Mouse (Mus musculus) inflammation-experienced regulatory T-cells, adult 6 months (primary cell): ENCODE data around the gene Sgo2b. TPM values are rescaled to one million over a fixed set of nuclear protein-coding genes. Genes with fewer than 3 reads are reported as not detected.
"Not testable (repeated sequence)": the region's sequence is repeated elsewhere in the genome, so short reads cannot be mapped to it uniquely, and the experiment has no call there.

ENCODE experiments used
- ATAC-seq: one replicate; pipeline ENCODE4 v1.8.0; 2017
- polyA plus RNA-seq, 3 experiments: library from polyadenylated mRNA; unstranded; fragments of 100-300 nt; shearing (Covaris generic); gene quantifications; one replicate each; pipeline ENCODE4 v1.2.1; 2017

Gene Sgo2b
- polyA plus RNA-seq: not detected

GRCm38 (mm10) chr8:63951626-63952377 lies at the start of gene Sgo2b:
Gene Sgo2b (minus strand): TSS chr8:63952248.
- ATAC-seq: no peak

DNA sequence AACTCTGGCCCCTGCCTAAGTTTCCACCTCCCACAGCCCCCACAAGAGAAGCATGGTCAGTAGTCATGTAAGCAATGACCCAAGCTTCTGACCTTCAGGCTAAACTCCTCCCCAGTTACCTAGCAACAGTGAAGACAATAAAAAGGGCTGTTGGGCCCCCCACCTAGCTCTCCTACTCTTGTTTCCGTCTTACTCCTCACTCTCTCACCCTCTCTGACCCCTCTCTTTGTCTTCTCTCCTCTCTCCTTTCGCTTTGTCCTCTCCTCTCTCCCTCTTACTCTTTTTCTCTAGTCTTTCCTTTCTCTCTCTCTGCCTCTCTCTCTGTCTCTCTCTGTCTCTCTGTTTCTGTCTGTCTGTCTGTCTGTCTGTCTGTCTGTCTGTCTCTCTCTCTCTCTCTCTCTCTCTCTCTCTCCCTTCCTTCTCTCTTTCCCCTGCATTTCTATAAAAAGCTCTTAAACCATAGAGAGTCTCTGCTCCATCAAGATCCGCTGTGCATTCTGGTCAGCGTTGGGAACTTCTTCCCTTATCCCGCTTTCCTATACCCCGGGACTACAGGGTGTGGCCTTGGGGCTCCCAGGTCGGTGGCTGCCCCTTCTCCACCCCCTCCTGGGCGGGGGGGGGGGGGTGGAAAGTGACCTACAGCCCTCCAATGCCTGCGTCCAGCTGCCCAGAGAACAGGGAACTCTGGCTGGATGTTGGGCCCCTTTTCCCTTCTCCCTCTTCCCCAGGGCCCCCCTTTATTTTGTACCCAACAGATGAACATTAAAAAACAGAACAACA lies 18.8 kb upstream of the Sgo2b start:
- ATAC-seq: not testable (repeated sequence)

DNA sequence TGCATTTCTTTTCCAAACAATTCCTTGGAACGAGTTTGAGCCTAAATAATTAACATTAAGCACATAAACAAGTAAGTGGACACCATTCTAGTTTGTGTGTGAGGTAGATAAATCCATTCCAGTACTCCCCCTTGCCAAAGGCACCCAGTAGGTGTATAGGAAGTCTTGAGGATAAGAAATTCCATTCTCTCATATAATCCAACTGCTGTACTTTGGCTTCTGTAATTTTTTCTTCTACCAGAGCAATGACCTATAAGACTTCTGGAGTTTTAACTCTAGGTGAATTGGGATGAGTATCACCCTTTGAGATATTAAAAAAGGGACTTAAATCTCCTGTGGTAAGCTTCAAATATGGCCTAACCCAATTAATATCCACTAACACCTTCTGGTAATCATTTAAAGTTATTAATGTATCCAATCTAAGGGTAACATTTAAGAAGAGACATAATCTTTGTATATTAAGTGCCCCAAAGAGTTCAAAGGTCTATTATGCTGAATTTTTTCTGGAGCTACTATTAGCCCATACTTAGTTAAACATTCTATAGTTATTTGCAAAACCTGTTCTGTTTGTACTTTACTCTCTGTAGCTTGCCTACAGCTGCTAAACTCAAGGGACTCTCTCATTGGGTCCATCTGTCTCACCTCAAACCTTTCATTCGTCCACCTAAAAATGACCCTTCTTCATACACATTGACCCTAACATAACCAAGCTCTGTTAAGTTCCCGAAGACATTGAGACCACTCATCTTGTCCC lies 9.2 kb upstream of the Sgo2b start:
- no peak for ATAC-seq

GRCm38 (mm10) chr8:63953802-63954201 lies 1.8 kb upstream of the Sgo2b start:
- ATAC-seq: not testable (repeated sequence)

GRCm38 (mm10) chr8:63933171-63933570 lies 18.9 kb downstream of the Sgo2b start:
- no peak for ATAC-seq

DNA sequence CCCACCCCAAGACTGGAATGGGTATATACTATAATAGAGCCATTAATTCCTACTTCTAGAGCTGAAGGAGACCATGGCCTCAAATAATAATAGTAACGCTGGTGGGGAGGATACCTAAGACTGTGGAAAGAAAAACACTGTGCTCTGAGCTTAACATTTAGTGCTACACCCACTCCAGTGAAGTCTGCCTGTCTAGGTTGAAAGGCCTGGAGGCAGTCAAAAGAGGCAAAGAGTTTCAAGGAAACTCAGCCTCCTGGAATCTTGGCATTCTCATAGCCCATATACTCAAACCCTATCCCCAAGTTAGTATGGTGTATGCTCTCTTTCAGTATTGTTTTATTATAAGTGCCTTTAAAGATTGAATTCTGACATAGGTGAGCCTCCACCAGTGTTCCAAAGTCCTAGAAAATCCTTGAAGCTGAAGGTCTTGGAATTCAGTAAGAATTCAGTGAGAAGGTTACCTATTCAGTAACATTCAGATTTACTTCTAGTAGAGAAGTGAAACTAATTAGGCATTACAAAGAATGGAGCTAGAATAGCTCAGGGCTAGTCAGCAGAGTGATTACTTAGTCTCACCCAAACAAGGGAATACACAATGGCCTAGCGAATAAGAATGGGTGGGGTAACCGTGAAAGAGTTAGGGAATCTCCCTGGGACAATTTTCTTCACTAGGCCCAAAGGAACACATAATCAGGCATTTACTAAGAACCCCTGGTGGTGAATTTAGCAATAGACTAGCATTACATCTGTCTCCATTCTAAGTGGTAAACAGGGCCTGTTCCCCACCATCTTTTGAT lies 22.5 kb downstream of the Sgo2b start:
- no peak for ATAC-seq

GRCm38 (mm10) chr8:63921257-63921960 lies 30.6 kb downstream of the Sgo2b start:
- no peak for ATAC-seq

- no peak for ATAC-seq
These were observed 57.0 kb downstream of the Sgo2b start for GRCm38 (mm10) chr8:63895096-63895495.

- no peak for ATAC-seq
These were observed 73.7 kb downstream of the Sgo2b start for GRCm38 (mm10) chr8:63878353-63878752.

DNA sequence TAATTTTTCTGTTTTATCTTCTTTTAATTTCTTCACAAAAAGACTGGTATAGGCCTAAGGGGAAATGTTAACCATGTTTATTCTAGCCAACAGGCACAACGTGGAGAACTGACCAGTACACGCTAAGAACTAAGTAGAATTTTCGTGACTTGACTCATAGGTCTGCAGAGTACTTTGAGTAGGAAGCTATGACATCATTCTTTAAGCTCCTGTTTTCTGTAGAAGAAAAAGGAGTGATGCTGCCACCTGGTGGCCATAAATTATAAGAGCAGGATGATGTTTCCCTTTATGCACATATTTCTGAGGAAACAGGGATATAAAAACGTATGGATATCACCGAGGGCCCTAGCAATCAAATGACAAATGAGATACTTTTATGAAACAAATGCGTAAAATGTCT lies 74.7 kb downstream of the Sgo2b start:
- no peak for ATAC-seq

DNA sequence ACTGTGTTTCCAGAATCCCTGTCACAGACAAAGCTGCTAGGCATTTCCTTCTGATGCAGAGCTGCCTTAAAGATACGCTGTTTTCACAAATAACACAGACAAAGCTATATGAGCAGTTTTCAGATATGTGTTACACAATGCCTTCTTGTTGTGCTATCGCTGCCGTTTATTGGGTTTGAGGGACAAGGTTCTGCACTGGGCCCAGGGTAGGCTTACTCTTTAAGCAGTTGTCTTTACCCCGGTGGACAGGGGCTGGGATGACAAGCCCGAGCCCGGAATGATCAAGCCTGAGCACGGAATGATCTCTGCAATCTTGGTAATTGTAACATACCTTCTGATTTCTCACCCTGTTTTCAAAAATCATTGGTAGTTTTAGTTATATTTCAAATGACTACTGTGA lies 75.1 kb downstream of the Sgo2b start:
- no peak for ATAC-seq
